Mouse (Mus musculus) stomach, embryonic 14.5 days (tissue): ENCODE results near the gene Tor2a. TPM values are rescaled to one million over a fixed set of nuclear protein-coding genes. Genes with fewer than 3 reads are reported as not detected.

Source experiments
- ATAC-seq: fragments of 200-750 bp; cut with Nextera tagmentation; 2 replicates; pipeline ENCODE4 v1.8.0; 2017; ENCODE audit warnings: low read depth, moderate TSS enrichment; ENCODE audit not compliant: insufficient number of reproducible peaks, insufficient read depth, low FRiP score
- H3K27ac ChIP-seq: fragments of 300-500 bp; sonication (generic); 2 replicates; pipeline ENCODE4 v1.5.1; 2014; ENCODE audit warnings: mild to moderate bottlenecking, low read length, moderate library complexity, mixed read lengths
- H3K27me3 ChIP-seq: fragments of 300-500 bp; sonication (generic); 2 replicates; pipeline ENCODE4 v1.6.1; 2014; ENCODE audit warnings: low read length, control low read depth, mixed read lengths; ENCODE audit not compliant: control insufficient read depth, insufficient read depth
- H3K36me3 ChIP-seq: fragments of 300-500 bp; sonication (generic); 2 replicates; pipeline ENCODE4 v1.6.1; 2014; ENCODE audit warnings: mild to moderate bottlenecking, control low read depth, low read length, moderate library complexity, mixed read lengths; ENCODE audit not compliant: control insufficient read depth, insufficient read depth
- H3K4me1 ChIP-seq: fragments of 300-500 bp; sonication (generic); 2 replicates; pipeline ENCODE4 v1.6.1; 2014; ENCODE audit warnings: low read length, control low read depth, mixed read lengths; ENCODE audit not compliant: control insufficient read depth, insufficient read depth
- H3K4me2 ChIP-seq: fragments of 300-500 bp; sonication (generic); replicated peaks from 2 replicates; pipeline ENCODE4 v1.6.1; 2014; ENCODE audit warnings: low read depth, low read length, control low read depth
- H3K4me3 ChIP-seq: fragments of 300-500 bp; sonication (generic); 2 replicates; pipeline ENCODE4 v1.5.1; 2014; ENCODE audit warnings: low read depth, low read length, control low read depth
- H3K9ac ChIP-seq: fragments of 300-500 bp; sonication (generic); replicated peaks from 2 replicates; pipeline ENCODE4 v1.6.1; 2014; ENCODE audit warnings: low read depth, mild to moderate bottlenecking, control low read depth, low read length, moderate library complexity, mixed read lengths
- H3K9me3 ChIP-seq: fragments of 300-500 bp; sonication (generic); 2 replicates; pipeline ENCODE4 v1.6.1; 2016; ENCODE audit warnings: low read depth, low read length, control low read depth; ENCODE audit not compliant: control insufficient read depth
- WGBS: fragments of 180-500 bp; shearing (Covaris S2); extraction: QIAGEN DNeasy Blood & Tissue Kit; methylation state at CpG from one replicate; pipeline ENCODE4 v1.1.7; 2014; 5-methylcytosine and 5-hydroxymethylcytosine counted together
- polyA plus RNA-seq: library from polyadenylated mRNA; unstranded; fragments of >200 nt; fragmentation: Nextera tagmentation; extraction: Ambion mirVana; gene quantifications from 2 replicates; pipeline ENCODE4 v1.2.1, GENCODE M21; 2014

The Tor2a gene
- polyA plus RNA-seq, 1 experiment from 2014 or later: 71.3 TPM

GRCm38 (mm10) chr2:32784048-32784681 is 27.1 kb downstream of the Tor2a start, which contains the start of gene Cfap157:
Cfap157 (minus strand) TSS chr2:32784428.
- H3K4me2 ChIP-seq: no peak within 1 kb of the TSS
- H3K36me3 ChIP-seq: no peaks in the 10 kb centered on the region
- 62% methylated on average over 4 of the region's 4 CpGs for WGBS
- no peaks in the 10 kb centered on the region for H3K4me1 ChIP-seq
- H3K4me3 ChIP-seq: no peak within 1 kb of the TSS
- no peak within 1 kb of the TSS for H3K27ac ChIP-seq
- H3K9me3 ChIP-seq: no peaks in the 10 kb centered on the region
- no peak for ATAC-seq
- H3K9ac ChIP-seq: no peak within 1 kb of the TSS
- H3K27me3 ChIP-seq: no peaks in the 10 kb centered on the region

- H3K36me3 ChIP-seq: no peaks in the 10 kb centered on the region; the same call in 1 of the 2 replicates
- no peak overlapping the region for H3K4me3 ChIP-seq
- WGBS: 68% methylated on average over 6 of the region's 6 CpGs
- no peaks in the 10 kb centered on the region for H3K9me3 ChIP-seq
- H3K27ac ChIP-seq: no peak overlapping the region
- H3K27me3 ChIP-seq: no peaks in the 10 kb centered on the region
- no peak overlapping the region for H3K4me2 ChIP-seq
- no peaks in the 10 kb centered on the region for H3K4me1 ChIP-seq
- no peak overlapping the region for H3K9ac ChIP-seq
- ATAC-seq: no peak
Measured at GRCm38 (mm10) chr2:32787176-32787575, 30.1 kb downstream of the Tor2a start.

GRCm38 (mm10) chr2:32788581-32788980 is 31.5 kb downstream of the Tor2a start:
- Histone ChIP-seq H3K36me3 (no peaks in the 10 kb centered on the region; the same call in none of the 2 replicates), H3K4me1 (no peaks in the 10 kb centered on the region), H3K9ac (no peak overlapping the region), H3K27ac (no peak overlapping the region), H3K27me3 (no peaks in the 10 kb centered on the region), H3K4me2 (no peak overlapping the region), H3K4me3 (no peak overlapping the region), H3K9me3 (no peaks in the 10 kb centered on the region)
- 33% methylated on average over 2 of the region's 2 CpGs for WGBS
- ATAC-seq: no peak

GRCm38 (mm10) chr2:32791297-32791696 is 34.3 kb downstream of the Tor2a start:
- WGBS: 85% methylated on average over 6 of the region's 6 CpGs
- Histone ChIP-seq H3K4me1 (no peaks in the 10 kb centered on the region), H3K27me3 (no peaks in the 10 kb centered on the region), H3K9ac (no peak overlapping the region), H3K36me3 (no peaks in the 10 kb centered on the region; the same call in none of the 2 replicates), H3K27ac (no peak overlapping the region), H3K4me3 (no peak overlapping the region), H3K9me3 (no peaks in the 10 kb centered on the region), H3K4me2 (no peak overlapping the region)
- no peak for ATAC-seq

- H3K4me1 ChIP-seq: no peaks in the 10 kb centered on the region
- no peak overlapping the region for H3K27ac ChIP-seq
- ATAC-seq: no peak
- no peaks in the 10 kb centered on the region for H3K9me3 ChIP-seq
- 88% methylated on average over 13 of the region's 13 CpGs for WGBS
- peaks cover 13% of the 10 kb centered on the region for H3K36me3 ChIP-seq
- H3K4me3 ChIP-seq: no peak overlapping the region
- no peak overlapping the region for H3K9ac ChIP-seq
- H3K4me2 ChIP-seq: no peak overlapping the region
- H3K27me3 ChIP-seq: no peaks in the 10 kb centered on the region
Measured at GRCm38 (mm10) chr2:32795748-32796418, 38.8 kb downstream of the Tor2a start.

GRCm38 (mm10) chr2:32798251-32798962 is 41.4 kb downstream of the Tor2a start:
- peaks cover 13% of the 10 kb centered on the region for H3K36me3 ChIP-seq
- H3K9ac ChIP-seq: no peak overlapping the region
- H3K27me3 ChIP-seq: no peaks in the 10 kb centered on the region
- no peak overlapping the region for H3K4me2 ChIP-seq
- H3K4me1 ChIP-seq: no peaks in the 10 kb centered on the region
- WGBS: 52% methylated on average over 10 of the region's 10 CpGs
- ATAC-seq: no peak
- no peaks in the 10 kb centered on the region for H3K9me3 ChIP-seq
- H3K4me3 ChIP-seq: no peak overlapping the region
- H3K27ac ChIP-seq: no peak overlapping the region

GRCm38 (mm10) chr2:32808816-32809566 is 52.0 kb downstream of the Tor2a start:
- H3K27ac ChIP-seq: no peak overlapping the region
- H3K4me2 ChIP-seq: no peak overlapping the region
- H3K4me1 ChIP-seq: no peaks in the 10 kb centered on the region
- no peak overlapping the region for H3K9ac ChIP-seq
- no peaks in the 10 kb centered on the region for H3K9me3 ChIP-seq
- peaks cover 21% of the 10 kb centered on the region for H3K36me3 ChIP-seq
- no peak for ATAC-seq
- whole genome bisulfite sequencing: 87% methylated on average over 14 of the region's 14 CpGs
- no peak overlapping the region for H3K4me3 ChIP-seq
- no peaks in the 10 kb centered on the region for H3K27me3 ChIP-seq
